Mouse (Mus musculus): ENCODE measurements around the gene Pfn3. TPM values are rescaled to one million over a fixed set of nuclear protein-coding genes. Genes with fewer than 3 reads are reported as not detected.

Pfn3 gene
- polyA plus RNA-seq, 1 experiment = not detected

DNA sequence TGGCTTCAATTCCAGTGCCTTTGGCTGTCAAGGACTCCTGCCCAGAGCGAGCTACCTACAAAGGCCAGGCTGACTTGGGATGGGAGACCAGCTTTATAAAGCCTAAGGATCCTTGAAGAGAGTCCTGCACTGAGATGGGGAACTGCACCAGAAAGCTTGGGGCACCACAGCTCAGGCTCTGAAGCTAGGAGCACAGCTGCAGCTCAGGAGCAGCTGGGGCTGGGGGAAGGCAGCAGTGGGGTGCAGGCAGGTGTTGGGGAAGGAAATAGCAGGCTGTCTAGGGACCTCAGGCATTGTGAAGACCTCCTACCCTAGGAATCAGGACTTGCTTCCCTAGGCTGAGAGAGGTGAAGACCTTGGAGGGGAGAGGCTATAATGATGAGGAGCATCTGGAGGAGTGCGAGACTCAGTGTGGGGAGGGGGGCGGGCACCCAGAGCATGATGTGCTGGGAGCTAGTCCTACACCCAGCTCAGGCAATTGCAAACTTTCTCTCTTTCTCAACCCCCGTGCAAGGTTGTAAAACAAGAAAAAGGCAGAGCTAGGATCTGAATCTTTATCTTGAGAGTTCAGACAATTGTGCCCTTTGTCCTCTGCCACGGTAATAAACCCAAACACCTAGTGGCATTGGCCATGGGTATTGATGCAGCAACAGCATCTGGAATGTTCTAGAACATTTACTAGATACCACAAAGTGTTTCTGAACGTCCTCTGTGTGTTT lies 40.7 kb downstream of the Pfn3 start:
- H3K4me3 ChIP-seq (ENCODE audit: insufficient read depth, low read length) = no peak overlapping the region
- H3K27ac ChIP-seq (ENCODE audit: insufficient read depth, low read length) = no peak overlapping the region
- no peak for TF ChIP-seq CTCF (IDR thresholded peaks at IDR 0.05; ENCODE audit: borderline replicate concordance, insufficient read depth, low read length)
- TF ChIP-seq POLR2A (IDR thresholded peaks at IDR 0.05; ENCODE audit: low read depth, low read length) = no peak
- H3K4me1 ChIP-seq (ENCODE audit: control insufficient read depth, insufficient read depth, low read length) = no peaks in the 10 kb centered on the region

DNA sequence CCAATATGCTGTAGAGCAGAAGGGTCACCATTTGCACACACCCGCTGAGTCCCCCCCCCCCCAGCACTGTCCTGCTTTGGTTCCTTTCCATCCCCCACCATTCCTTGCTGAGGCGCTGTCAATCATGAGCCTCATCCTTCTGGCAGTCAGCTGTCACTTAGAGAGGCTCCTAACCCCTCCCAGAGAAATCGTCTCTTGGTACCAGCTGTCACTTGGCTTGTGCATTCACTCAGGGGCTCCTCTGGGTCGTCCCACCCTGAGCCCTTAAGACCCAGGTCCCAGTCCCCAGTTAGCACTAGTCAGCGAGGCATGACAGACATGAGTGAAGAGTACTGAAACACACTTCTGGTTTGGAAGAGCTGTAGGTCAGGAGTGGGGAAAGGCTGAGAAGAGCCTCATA lies 43.3 kb downstream of the Pfn3 start:
- TF ChIP-seq POLR2A (IDR thresholded peaks at IDR 0.05; ENCODE audit: low read depth, low read length) (no peak), CTCF (IDR thresholded peaks at IDR 0.05; ENCODE audit: borderline replicate concordance, insufficient read depth, low read length) (no peak)
- Histone ChIP-seq H3K27ac (ENCODE audit: insufficient read depth, low read length) (no peak overlapping the region), H3K4me1 (ENCODE audit: control insufficient read depth, insufficient read depth, low read length) (no peaks in the 10 kb centered on the region), H3K4me3 (ENCODE audit: insufficient read depth, low read length) (no peak overlapping the region)

DNA sequence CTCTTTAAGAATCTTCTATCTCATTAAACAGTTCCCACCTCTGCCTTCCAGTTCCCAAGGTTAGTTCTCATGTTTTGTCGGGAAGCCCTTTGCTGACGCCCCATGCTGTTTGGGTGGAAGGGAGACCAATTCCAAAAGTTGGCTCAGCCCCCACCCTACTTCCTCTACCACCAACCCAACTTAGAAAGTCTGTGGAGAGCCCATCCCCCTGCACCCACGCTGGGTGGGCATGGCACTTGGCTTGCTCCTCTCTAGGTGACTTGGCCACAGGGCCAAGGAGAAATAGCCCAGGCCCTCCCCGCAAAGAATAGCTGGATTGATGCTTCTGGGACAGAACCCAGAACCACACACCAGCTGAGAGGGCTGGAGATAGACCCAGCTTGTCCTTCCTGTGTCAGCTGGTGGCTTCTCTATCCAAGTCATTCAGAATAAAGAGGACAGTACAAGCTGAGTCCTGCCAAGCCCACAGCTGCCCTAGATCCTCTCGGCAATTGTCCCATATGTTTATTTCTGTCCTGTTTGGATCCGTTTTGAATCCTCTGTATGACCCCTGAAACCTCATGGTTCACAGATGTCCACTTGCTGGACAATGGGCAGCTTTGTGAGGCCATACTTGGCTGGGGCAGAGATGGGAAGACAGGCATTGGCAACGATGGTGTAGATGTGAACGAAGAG lies 43.9 kb downstream of the Pfn3 start:
- no peak overlapping the region for H3K4me3 ChIP-seq (ENCODE audit: insufficient read depth, low read length)
- H3K4me1 ChIP-seq (ENCODE audit: control insufficient read depth, insufficient read depth, low read length) = no peaks in the 10 kb centered on the region
- no peak overlapping the region for H3K27ac ChIP-seq (ENCODE audit: insufficient read depth, low read length)
- TF ChIP-seq CTCF (IDR thresholded peaks at IDR 0.05; ENCODE audit: borderline replicate concordance, insufficient read depth, low read length) (no peak), POLR2A (IDR thresholded peaks at IDR 0.05; ENCODE audit: low read depth, low read length) (no peak)

DNA sequence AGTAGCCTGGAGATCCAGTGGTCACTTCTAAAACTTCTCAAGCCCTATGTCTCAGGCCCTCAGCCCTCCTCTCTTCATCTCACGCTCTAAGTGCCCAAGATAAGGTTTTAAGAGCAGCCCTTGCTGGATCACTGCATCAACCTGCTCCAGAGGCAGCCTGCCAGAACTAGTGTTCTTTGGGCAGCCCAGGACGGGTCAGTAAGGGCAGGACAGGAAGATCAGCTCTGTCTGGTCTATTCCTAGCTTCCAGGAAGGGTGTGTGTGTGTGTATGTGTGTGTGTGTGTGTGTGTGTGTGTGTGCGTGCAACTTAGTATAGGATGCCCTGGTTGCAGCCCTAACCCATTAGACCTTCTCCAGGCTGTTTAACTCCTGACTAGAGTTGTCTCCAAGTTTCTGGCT lies 44.8 kb downstream of the Pfn3 start:
- Histone ChIP-seq H3K4me3 (ENCODE audit: insufficient read depth, low read length) (no peak overlapping the region), H3K27ac (ENCODE audit: insufficient read depth, low read length) (no peak overlapping the region), H3K4me1 (ENCODE audit: control insufficient read depth, insufficient read depth, low read length) (no peaks in the 10 kb centered on the region)
- TF ChIP-seq CTCF (IDR thresholded peaks at IDR 0.05; ENCODE audit: borderline replicate concordance, insufficient read depth, low read length) (no peak), POLR2A (IDR thresholded peaks at IDR 0.05; ENCODE audit: low read depth, low read length) (no peak)

DNA sequence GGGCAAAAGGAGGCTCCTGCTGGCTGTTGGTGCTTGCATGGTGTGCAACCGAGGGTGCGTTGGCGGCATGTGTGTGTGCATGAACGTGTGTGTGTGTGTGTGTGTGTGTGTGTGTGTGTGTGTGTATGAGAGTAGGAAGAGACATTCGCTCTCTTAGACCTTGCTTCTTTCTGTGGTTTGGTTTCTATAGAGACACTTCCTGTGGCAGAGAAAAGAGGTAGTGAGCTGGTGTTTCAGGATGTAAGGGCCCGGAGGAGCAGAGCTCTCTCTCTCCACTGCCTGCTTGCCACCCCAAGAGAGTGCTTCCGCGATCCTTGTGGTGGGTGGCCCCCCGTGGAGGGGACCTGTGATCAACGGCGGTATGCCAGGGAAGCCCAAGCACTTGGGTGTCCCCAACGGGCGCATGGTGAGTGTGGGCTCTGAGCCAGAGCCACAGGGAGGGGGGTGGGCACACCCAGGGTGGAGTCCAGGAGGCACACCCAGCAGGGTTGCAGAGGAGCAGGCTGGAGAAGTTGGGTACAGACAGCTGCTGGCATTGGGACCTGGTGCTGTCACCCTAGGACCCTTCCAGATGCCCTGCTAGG lies 45.4 kb downstream of the Pfn3 start, which contains the start of gene Rgs14:
Gene Rgs14, plus strand, starts transcription at position 202 of the 584 bp plus-strand sequence.
- H3K27ac ChIP-seq (ENCODE audit: insufficient read depth, low read length) = no peak within 1 kb of the TSS
- H3K4me1 ChIP-seq (ENCODE audit: control insufficient read depth, insufficient read depth, low read length) = no peaks in the 10 kb centered on the region
- H3K4me3 ChIP-seq (ENCODE audit: insufficient read depth, low read length) = no peak within 1 kb of the TSS
- TF ChIP-seq POLR2A (IDR thresholded peaks at IDR 0.05; ENCODE audit: low read depth, low read length) (no peak), CTCF (IDR thresholded peaks at IDR 0.05; ENCODE audit: borderline replicate concordance, insufficient read depth, low read length) (no peak)

DNA sequence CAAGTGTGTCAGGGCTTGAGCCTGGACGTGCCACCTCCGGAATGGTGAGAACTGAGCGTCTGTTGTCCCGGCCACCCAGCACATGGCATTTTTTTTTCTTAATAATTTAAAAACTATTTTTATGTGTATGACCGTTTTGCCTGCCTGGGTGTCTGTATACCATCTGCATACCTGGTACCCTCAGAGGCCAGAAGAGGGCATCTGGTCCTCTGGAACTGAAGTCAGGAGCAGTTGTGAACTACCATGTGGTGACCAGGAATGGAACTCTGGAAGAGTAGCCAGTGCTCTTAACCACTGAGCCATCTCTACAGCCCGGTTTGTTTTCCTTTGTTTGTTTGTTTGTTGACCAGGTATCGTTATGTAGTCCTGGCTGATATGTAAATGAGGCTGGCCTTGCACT lies 46.6 kb downstream of the Pfn3 start:
- no peak for TF ChIP-seq CTCF (IDR thresholded peaks at IDR 0.05; ENCODE audit: borderline replicate concordance, insufficient read depth, low read length)
- TF ChIP-seq POLR2A (IDR thresholded peaks at IDR 0.05; ENCODE audit: low read depth, low read length) = no peak
- H3K27ac ChIP-seq (ENCODE audit: insufficient read depth, low read length) = no peak overlapping the region
- H3K4me3 ChIP-seq (ENCODE audit: insufficient read depth, low read length) = no peak overlapping the region
- H3K4me1 ChIP-seq (ENCODE audit: control insufficient read depth, insufficient read depth, low read length) = no peaks in the 10 kb centered on the region

Other genes with a start within 250 kb of the Pfn3 start
- 73.9 and 86.2 TPM in 2 replicates for gene Nsd1, start 205.4 kb downstream of the Pfn3 start, polyA plus RNA-seq (2011; ENCODE audit: insufficient read length, low read depth, missing spikeins)
- 267 and 295 TPM in 2 replicates for gene Prelid1, start 94.7 kb downstream of the Pfn3 start, polyA plus RNA-seq (2011; ENCODE audit: insufficient read length, low read depth, missing spikeins)
- 41.4 and 48.0 TPM in 2 replicates for gene Rab24, start 93.3 kb downstream of the Pfn3 start, polyA plus RNA-seq (2011; ENCODE audit: insufficient read length, low read depth, missing spikeins)
- 9.5 and 19.0 TPM in 2 replicates for gene Mxd3, start 85.4 kb downstream of the Pfn3 start, polyA plus RNA-seq (2011; ENCODE audit: insufficient read length, low read depth, missing spikeins)
- 66.9 and 70.7 TPM in 2 replicates for gene Lman2, start 52.4 kb downstream of the Pfn3 start, polyA plus RNA-seq (2011; ENCODE audit: insufficient read length, low read depth, missing spikeins)
- not detected in 2 replicates for gene Rgs14, start 45.5 kb downstream of the Pfn3 start, polyA plus RNA-seq (2011; ENCODE audit: insufficient read length, low read depth, missing spikeins)
- not detected in 2 replicates for gene Slc34a1, start 17.0 kb downstream of the Pfn3 start, polyA plus RNA-seq (2011; ENCODE audit: insufficient read length, low read depth, missing spikeins)
- gene F12, start 11.6 kb upstream of the Pfn3 start, polyA plus RNA-seq (2011; ENCODE audit: insufficient read length, low read depth, missing spikeins) = not detected in 2 replicates
- gene Grk6, start 29.8 kb upstream of the Pfn3 start, polyA plus RNA-seq (2011; ENCODE audit: insufficient read length, low read depth, missing spikeins) = 37.7 and 42.9 TPM in 2 replicates
- gene Prr7, start 49.0 kb upstream of the Pfn3 start, polyA plus RNA-seq (2011; ENCODE audit: insufficient read length, low read depth, missing spikeins) = 2.5 and 4.6 TPM in 2 replicates
- gene Dbn1, start 72.9 kb upstream of the Pfn3 start, polyA plus RNA-seq (2011; ENCODE audit: insufficient read length, low read depth, missing spikeins) = 105 and 139 TPM in 2 replicates
- 132 and 179 TPM in 2 replicates for gene Pdlim7, start 98.4 kb upstream of the Pfn3 start, polyA plus RNA-seq (2011; ENCODE audit: insufficient read length, low read depth, missing spikeins)
- gene Dok3, start 114.1 kb upstream of the Pfn3 start, polyA plus RNA-seq (2011; ENCODE audit: insufficient read length, low read depth, missing spikeins) = 0.60 and 0.79 TPM in 2 replicates
- gene Ddx41, start 121.4 kb upstream of the Pfn3 start, polyA plus RNA-seq (2011; ENCODE audit: insufficient read length, low read depth, missing spikeins) = 23.9 and 26.2 TPM in 2 replicates
- gene Fam193b, start 155.9 kb upstream of the Pfn3 start, polyA plus RNA-seq (2011; ENCODE audit: insufficient read length, low read depth, missing spikeins) = 20.9 and 24.5 TPM in 2 replicates
- 228 and 231 TPM in 2 replicates for gene Tmed9, start 158.5 kb upstream of the Pfn3 start, polyA plus RNA-seq (2011; ENCODE audit: insufficient read length, low read depth, missing spikeins)
- gene B4galt7, start 184.7 kb upstream of the Pfn3 start, polyA plus RNA-seq (2011; ENCODE audit: insufficient read length, low read depth, missing spikeins) = 16.4 and 18.7 TPM in 2 replicates
- gene Caml, start 207.8 kb upstream of the Pfn3 start, polyA plus RNA-seq (2011; ENCODE audit: insufficient read length, low read depth, missing spikeins) = 47.1 and 50.0 TPM in 2 replicates
- gene Ddx46, start 219.8 kb upstream of the Pfn3 start, polyA plus RNA-seq (2011; ENCODE audit: insufficient read length, low read depth, missing spikeins) = 46.6 and 52.8 TPM in 2 replicates